Mouse (Mus musculus): ENCODE measurements around the gene Fer1l5.
A peak's percentile ranks its signal among the peaks of the same experiment; 100 is the strongest.

Gene Fer1l5

GRCm38 (mm10) chr1:36429511-36429910 lies 57.4 kb downstream of the Fer1l5 start:
- no peak for DNase-seq (ENCODE audit: inconsistent age in 2 of 2, low spot score in 1 of 2)

- DNase-seq (ENCODE audit: inconsistent age in 2 of 2, low spot score in 1 of 2), result no peak
Observed at GRCm38 (mm10) chr1:36432999-36433398, 60.9 kb downstream of the Fer1l5 start.

GRCm38 (mm10) chr1:36433616-36434015 lies 61.5 kb downstream of the Fer1l5 start:
- DNase-seq (ENCODE audit: inconsistent age in 2 of 2, low spot score in 1 of 2), result no peak

DNA sequence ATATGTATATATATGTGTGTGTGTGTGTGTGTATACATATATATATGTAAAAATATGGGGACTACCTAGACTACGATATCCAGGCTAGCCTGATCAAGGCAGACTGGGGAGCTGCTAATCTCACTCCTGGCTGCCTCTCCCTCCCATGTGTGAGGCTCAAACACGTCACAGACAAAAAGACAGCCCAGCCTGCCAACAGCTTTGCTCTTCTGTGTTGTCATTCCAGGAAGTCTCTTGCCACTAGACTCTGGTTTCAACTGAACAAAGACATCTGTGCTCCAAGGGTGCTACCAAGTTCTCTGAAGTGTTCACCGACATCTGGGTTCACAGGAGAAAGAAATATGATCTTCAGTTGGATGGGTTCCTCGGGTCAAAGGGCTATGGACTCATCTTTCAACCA lies 63.0 kb downstream of the Fer1l5 start:
- DNase-seq (ENCODE audit: inconsistent age in 2 of 2, low spot score in 1 of 2), result no peak

DNA sequence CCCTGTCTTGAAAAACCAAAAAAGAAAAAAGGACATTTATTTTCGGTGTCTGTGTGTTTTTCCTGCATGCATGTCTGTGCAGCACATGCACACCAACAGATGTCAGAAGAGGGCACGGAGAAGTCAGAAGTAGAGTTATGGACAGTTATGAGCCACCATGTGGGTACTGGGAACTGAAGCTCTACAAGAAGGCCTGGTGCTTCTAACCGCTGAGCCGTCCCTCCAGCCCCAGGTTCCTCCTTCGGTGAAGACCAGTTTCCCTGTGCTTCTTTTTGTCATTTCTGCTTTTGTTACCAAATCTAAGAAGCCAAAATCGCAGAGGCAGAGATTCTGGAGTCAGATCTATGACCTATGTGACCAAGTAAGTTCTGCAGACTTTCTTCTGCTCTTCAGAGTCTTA lies 64.4 kb downstream of the Fer1l5 start:
- DNase-seq (ENCODE audit: inconsistent age in 2 of 2, low spot score in 1 of 2), result no peak

DNA sequence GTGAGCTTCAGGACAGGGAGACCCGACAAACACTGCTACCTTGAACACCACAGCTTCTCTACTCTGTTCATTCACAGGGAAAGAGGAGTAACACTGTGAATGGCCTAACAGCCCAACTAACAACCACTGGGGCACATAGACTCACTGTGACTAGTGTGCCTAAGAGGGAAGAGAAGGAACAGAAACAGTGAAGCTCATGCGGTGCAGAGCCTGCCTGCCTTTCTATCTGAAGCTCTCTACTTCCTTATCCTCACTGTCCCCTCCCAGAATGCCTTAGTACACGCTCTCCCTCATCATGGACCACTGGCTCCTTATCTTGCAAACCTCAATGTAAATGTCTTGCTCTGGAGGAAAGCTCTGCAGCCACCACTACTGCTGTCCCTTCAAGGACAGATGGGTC lies 65.1 kb downstream of the Fer1l5 start:
- DNase-seq (ENCODE audit: inconsistent age in 2 of 2, low spot score in 1 of 2), result no peak

GRCm38 (mm10) chr1:36441101-36441500 lies 69.0 kb downstream of the Fer1l5 start:
- peak; percentile 43 to 81 for DNase-seq (ENCODE audit: inconsistent age in 2 of 2, low spot score in 1 of 2)

DNA sequence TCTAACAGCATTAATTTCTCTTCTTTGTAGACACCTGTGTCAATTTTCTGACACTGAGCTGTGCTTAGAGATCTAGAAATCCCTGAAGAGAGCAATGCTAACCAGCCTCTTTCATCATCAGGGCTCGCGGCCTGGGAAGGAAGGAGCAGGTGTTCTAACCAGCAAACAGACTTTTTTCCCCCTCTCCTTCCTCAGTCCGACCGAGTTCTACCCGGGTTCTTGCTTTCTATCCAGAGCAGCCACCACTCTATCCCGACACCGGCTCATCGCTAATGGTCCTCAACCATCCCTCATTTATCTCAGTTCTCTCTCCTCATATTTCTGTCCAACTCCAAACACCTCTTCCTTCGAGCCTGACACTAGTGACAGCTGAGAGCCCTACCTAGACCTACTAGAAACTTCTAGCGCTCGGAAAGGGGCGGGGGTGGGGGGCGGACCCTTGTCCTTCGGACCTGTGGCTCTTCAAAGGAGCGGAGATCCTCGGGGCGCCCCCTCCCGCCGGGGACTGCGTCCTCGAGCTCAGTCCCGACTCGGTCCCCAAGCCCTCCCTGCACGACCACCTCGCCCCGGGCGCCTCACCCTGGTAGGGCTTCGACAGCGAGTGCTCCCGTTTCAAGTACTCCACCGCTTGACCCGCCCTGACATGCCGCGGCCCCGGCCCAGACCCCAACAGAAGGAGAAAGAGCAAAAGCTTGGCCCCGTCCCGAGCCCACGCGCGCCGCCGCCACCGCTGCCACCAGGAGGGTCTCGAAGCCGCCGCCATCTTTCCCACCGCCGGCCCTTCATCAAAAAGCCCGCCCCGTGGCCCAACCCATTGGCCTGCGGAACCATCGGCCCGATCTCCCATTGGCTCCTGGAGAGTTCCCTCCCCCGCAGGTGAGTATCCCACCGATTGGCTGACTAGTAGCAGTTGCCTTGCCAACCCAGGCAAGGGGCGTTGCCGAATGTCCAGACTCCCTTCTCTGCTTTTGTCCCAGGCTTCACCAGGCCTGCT lies 72.7 kb downstream of the Fer1l5 start, which contains the start of gene Lman2l:
Lman2l (minus strand) TSS at position 801 of the 994 bp plus-strand sequence.
- peak; percentile 97 to 98 for DNase-seq (ENCODE audit: inconsistent age in 2 of 2, low spot score in 1 of 2)

DNA sequence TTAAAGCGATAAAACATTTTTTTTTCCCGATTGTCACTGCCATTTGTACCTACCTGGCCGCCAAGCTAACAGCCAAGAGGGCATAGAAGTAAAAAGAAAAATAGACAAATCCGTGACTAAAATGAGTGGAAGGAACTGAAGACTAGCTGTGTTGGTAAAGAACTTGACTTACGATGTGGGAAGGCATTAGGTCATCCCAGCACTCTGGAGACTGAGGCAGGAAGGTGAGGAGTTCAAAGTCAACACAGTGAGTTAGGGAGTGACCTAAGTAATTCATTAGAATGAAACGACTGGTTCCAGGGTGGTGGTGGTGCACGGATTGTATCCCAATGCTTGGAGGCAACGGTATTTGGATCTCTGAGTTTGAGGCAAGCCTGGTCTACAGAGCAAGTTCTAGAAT lies 73.4 kb downstream of the Fer1l5 start:
- DNase-seq (ENCODE audit: inconsistent age in 2 of 2, low spot score in 1 of 2), result no peak

DNA sequence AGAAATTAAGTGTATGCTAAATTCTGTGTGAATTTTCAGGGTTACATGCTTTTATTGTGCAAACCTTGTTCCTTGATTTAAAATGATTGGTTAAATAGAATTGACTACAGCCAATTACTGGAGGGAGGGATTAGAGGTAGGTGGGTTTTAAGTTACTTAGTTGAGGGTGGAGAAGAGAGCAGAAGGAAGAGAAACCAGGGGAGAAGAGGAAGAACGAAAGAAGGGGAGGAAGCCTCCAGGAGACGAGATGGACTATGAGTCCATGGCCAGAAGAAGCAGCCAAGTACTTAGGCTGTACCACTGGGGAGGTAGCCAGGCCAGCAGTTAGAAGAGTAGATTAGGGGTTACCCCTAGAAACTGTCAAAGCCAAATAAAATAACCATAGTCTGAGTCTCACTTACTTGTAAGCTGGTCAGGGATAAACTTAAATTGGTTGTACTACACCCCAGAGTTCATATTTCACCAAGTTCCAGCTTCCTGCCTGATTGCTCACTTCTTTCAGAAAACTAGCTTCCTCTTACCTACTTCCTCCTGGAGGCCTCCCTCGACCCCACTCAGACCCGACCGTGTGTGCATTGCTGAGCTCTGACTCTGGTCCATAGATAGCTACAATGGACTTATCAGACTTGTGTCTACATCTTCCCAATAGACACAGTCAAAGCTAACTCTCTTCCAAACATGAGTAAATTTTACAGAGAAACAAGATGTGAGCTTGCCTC lies 74.2 kb downstream of the Fer1l5 start:
- DNase-seq (ENCODE audit: inconsistent age in 2 of 2, low spot score in 1 of 2), result no peak

- no peak for DNase-seq (ENCODE audit: inconsistent age in 2 of 2, low spot score in 1 of 2)
Observed at GRCm38 (mm10) chr1:36446841-36447240, 74.8 kb downstream of the Fer1l5 start.

- DNase-seq (ENCODE audit: inconsistent age in 2 of 2, low spot score in 1 of 2), result no peak
Observed at GRCm38 (mm10) chr1:36454055-36454815, 82.1 kb downstream of the Fer1l5 start.

DNA sequence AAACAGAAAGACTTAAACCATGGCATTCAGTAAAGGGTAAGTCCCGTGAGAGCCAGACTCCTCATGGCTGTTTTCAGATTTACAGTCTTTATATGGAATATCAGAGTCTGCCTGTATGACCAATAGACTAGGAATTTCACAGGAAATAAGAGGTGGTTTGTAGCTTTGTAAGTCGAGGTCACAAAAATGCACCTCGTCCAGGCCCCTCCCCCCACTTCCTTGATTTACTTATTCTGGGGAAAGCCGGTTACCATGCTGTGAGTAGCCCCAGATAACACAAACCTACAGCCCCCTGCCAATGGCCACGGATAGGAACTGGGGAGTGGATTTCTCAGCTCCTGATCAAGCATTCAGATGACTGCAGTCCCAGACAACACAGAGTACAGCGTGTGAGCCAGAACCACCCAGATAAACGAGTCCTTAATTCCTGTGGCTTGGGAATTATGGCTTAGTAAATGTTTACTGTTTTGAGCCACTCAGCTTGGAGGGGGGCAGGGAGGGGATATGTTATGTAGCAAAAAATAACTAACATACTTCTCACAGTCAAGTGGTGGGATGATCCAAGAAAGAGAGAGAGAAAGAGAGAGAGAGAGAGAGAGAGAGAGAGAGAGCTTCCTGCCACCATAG lies 85.4 kb downstream of the Fer1l5 start:
- DNase-seq (ENCODE audit: inconsistent age in 2 of 2, low spot score in 1 of 2), result no peak

GRCm38 (mm10) chr1:36458169-36458568 lies 86.1 kb downstream of the Fer1l5 start:
- DNase-seq (ENCODE audit: inconsistent age in 2 of 2, low spot score in 1 of 2), result no peak

- DNase-seq (ENCODE audit: inconsistent age in 2 of 2, low spot score in 1 of 2), result no peak
Observed at GRCm38 (mm10) chr1:36461829-36462228, 89.7 kb downstream of the Fer1l5 start.

DNA sequence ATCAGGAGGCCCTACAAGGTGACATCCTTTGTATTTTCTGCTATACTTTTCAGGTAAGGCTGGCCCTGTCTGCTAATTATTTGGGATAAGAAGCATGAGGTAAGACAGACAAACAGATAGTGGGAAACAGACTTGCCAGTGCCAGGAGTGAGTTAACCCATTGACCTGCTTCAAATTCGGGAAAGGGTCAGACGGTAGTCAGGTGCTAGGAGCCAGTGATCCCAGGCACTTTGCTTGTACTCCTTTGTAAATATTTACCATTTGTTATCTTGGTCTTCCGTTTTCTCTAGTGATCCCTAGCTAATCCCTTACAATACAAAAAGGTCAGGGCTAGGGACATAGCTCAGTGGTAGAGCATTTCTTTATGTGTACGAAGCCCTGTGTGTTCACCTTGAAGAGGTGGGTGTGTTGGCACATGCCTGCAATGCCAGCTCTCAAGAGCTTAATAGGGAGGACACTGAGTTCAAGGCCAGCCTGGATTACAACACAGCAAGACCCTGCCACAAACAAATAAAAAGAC lies 93.6 kb downstream of the Fer1l5 start:
- no peak for DNase-seq (ENCODE audit: inconsistent age in 2 of 2, low spot score in 1 of 2)

GRCm38 (mm10) chr1:36467446-36467845 lies 95.4 kb downstream of the Fer1l5 start:
- no peak for DNase-seq (ENCODE audit: inconsistent age in 2 of 2, low spot score in 1 of 2)

DNA sequence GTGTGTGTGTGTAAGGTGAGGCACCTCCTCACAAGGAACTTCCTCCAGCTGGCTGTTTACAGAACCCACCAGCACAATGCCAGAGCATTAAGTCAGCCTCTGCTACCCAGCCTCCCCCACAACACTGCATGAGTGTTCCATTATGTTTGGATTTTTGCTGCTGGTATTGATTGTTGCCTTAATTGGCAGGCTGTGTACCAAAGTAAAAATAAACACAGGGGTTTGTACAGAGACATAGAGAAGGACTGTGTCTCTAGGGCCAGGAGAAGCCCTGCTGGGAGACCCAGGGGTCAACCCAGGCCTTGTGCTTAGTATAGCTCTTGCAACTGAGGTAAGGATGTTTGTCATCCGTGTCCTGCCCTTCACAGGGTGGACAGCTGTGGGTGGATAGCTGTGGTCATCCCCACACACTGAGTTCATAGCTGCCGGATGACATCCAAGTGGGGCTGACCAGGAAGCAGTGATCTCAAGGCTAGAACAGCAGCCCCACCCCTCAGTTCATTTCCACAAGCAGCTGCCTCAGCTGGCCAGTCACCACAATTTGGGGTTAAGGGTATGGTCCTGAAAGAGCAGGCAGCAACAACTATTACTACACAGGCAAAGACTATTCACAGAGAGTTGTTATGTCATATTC lies 97.8 kb downstream of the Fer1l5 start:
- no peak for DNase-seq (ENCODE audit: inconsistent age in 2 of 2, low spot score in 1 of 2)

DNA sequence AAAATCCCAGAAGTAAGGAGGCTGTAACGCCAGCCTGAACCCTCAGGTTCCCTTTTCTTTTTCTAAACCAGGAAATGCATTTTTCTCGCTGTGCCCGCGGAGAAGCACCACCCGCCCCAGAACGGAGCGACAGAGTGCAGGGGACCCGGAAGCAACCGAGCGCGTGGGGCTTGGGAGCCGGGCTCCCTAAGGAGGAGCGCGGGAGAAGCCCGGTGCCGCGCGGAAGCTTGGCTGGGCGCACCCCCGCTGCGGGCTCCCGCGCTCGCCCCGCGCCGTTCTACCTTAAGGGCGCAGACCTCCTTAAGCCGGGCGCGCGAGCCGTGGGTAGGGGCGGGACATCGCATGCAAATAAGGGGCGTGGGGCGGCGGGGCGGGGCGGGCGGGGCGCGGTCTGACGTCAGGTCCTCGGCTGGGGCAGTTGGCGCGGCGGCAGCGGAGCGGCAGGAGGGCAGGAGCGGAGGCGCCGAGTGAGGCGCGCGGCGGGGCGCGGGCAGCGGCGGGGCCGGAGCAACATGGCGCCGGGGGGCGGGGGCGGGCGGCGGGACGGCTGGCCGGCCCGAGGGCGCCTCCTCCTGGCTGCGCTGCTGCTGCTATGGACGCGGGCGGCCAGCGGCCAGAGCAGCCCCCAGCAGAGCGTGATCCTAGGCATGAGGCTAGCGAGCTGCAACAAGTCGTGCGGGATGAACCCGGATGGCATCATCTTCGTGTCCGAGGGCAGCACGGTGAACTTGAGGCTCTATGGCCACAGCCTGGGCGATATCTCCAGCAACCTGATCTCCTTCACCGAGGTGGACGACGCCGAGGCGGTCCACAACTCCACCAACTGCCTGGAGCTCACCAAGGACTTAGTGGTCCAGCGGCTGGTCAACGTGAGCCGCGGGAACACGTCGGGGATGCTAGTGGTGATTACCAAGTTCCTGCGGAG lies 99.4 kb downstream of the Fer1l5 start, which contains the start of gene Cnnm4:
Cnnm4 (plus strand) TSS at position 440 of the 925 bp plus-strand sequence.
- peak; percentile 91 to 95 for DNase-seq (ENCODE audit: inconsistent age in 2 of 2, low spot score in 1 of 2)
